Mouse (Mus musculus) B cell, adult 67 days (primary cell): ENCODE measurements around the gene BC100530. TPM values are rescaled to one million over a fixed set of nuclear protein-coding genes. Genes with fewer than 3 reads are reported as not detected.

Source experiments
- total RNA-seq, 2 experiments: library from RNA; stranded (reverse); gene quantifications; 4 replicates each; pipeline ENCODE4 v1.2.4; 2023

BC100530 gene
- not detected for total RNA-seq

DNA sequence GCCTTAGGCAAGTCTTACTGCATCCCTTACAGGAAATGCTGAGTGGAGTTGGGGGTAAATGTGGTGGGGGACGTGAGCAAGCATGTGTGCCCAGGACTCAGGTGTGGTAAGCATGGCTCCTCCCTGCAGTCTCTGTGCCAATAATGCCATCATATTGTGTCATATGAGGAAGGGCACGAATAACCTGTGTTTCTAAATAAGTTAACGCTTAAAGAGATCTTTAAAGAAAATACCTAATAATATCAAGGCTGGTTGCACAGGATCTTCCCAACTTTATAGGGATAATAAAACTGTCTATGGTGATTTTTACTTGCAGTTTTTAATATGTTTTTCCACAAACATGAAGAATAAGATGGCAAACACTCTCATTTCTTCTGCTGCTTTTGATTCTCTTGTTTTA is at the start of gene BC100530:
Gene BC100530 (minus strand): TSS at position 101 of the 400 bp plus-strand sequence.

GRCm38 (mm10) chr16:36408357-36408756 is 40.8 kb upstream of the BC100530 start, which contains the start of gene Stfa2:
Stfa2 (minus strand) TSS chr16:36408457.

DNA sequence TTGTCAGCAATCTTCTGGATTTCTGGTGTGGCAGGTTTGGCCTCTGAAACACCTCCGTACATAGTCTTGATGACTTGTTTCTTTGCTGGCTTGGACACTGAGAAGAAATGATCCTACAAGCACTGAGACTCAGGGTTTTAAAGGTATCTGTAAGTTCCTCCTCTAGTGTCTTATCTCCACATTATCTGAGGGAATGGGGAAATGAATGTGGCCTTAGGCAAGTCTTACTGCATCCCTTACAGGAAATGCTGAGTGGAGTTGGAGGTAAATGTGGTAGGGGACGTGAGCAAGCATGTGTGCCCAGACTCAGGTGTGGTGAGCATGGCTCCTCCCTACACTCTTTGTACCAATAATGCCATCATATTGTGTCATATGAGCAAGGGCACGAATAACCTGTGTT is 33.3 kb downstream of the BC100530 start, which contains the start of gene BC117090:
Gene BC117090 (minus strand): TSS at position 101 of the 400 bp plus-strand sequence.

Other genes with a start within 250 kb of the BC100530 start
- gene Csta1, start 236.5 kb downstream of the BC100530 start, total RNA-seq, result not detected
- not detected for gene Stfa2l1, start 210.9 kb downstream of the BC100530 start, total RNA-seq
- gene Gm5483, start 183.5 kb downstream of the BC100530 start, total RNA-seq, result not detected
- not detected for gene Gm5416, start 157.3 kb downstream of the BC100530 start, total RNA-seq
- gene 2010005H15Rik, start 146.3 kb downstream of the BC100530 start, total RNA-seq, result not detected
- gene Stfa1, start 90.8 kb downstream of the BC100530 start, total RNA-seq, result not detected
- not detected for gene BC117090, start 33.4 kb downstream of the BC100530 start, total RNA-seq
- not detected for gene Stfa2, start 40.7 kb upstream of the BC100530 start, total RNA-seq
- not detected for gene Stfa3, start 87.6 kb upstream of the BC100530 start, total RNA-seq
- not detected for gene Casr, start 194.4 kb upstream of the BC100530 start, total RNA-seq